In genomic region chr11:42182825-42183152, GRCm38 (mm10) we compare ENCODE assay signal across 9 mouse cellular contexts. TPM values are rescaled to one million over a fixed set of nuclear protein-coding genes. Genes with fewer than 3 reads are reported as not detected.
DNase-seq lines count a peak whose midpoint lies in the region; ATAC-seq and TF ChIP-seq lines count a peak whose summit lies in the region.
"Had no signal": no experiment of that assay in that cellular context is flagged by ENCODE, and none has a peak within 500 bp of the region (broad histone marks: within the 10 kb centered on the region; RNA-seq: fewer than 3 reads in every experiment).

Gabra1 (minus strand) TSS chr11:42182930.

- TF ChIP-seq CTCF in left cerebral cortex, adult 2 months (IDR thresholded peaks at IDR 0.05) = no peak

- WGBS in heart, embryonic 10.5 days = 3% methylated on average over 13 of the region's 13 CpGs
- 1% methylated on average over 13 of the region's 13 CpGs for WGBS in forebrain, embryonic 15.5 days
- 0% methylated on average over 13 of the region's 13 CpGs for WGBS in midbrain, embryonic 16.5 days

- peak; percentile 73 for DNase-seq in heart, embryonic 10.5 days (ENCODE audit: low spot score)
- DNase-seq in heart, postnatal 14 days = no peak
- peak; percentile 49 for DNase-seq in brain, embryonic 18.5 days (ENCODE audit: low read depth, low spot score)
- DNase-seq in left cerebral cortex, adult 2 months (ENCODE audit: extremely low spot score in 1 of 2, low spot score in 2 of 2) = peak; percentile 17 to 47
- no peak for DNase-seq in thymus, postnatal 25 days
- DNase-seq in adrenal gland, postnatal 25 days = no peak

- ATAC-seq in forebrain, embryonic 15.5 days (replicated peaks) = peak; percentile 81
- peak; percentile 92 for ATAC-seq in midbrain, embryonic 16.5 days

- peaks cover 27% of the 10 kb centered on the region for H3K27me3 ChIP-seq in heart, embryonic 10.5 days (ENCODE audit: insufficient read depth, poor library complexity, severe bottlenecking)
- H3K27me3 ChIP-seq in forebrain, embryonic 15.5 days = no peaks in the 10 kb centered on the region
- no peaks in the 10 kb centered on the region for H3K27me3 ChIP-seq in midbrain, embryonic 16.5 days (ENCODE audit: control insufficient read depth, insufficient read depth, low read depth, low read length)
- H3K27me3 ChIP-seq: CH12.LX had no signal

- 0 out of 2 replicates have a peak, but pooled peaks cover 5% of the 10 kb centered on the region for H3K4me1 ChIP-seq in heart, embryonic 10.5 days
- H3K4me1 ChIP-seq in forebrain, embryonic 15.5 days = peaks cover 6% of the 10 kb centered on the region
- H3K4me1 ChIP-seq in midbrain, embryonic 16.5 days (ENCODE audit: control insufficient read depth, insufficient read depth, low read length) = peaks cover 13% of the 10 kb centered on the region

- peak within 1 kb of the TSS; percentile 60; the same call in 1 of the 2 replicates for H3K27ac ChIP-seq in heart, embryonic 10.5 days
- peak within 1 kb of the TSS; percentile 77 for H3K27ac ChIP-seq in forebrain, embryonic 15.5 days (replicated peaks)
- H3K27ac ChIP-seq in left cerebral cortex, adult 2 months = peak within 1 kb of the TSS; percentile 91
- peak within 1 kb of the TSS; percentile 95 for H3K27ac ChIP-seq in midbrain, embryonic 16.5 days (ENCODE audit: low read length)

- intact Hi-C loops in heart, postnatal 14 days (cut with DNase I) = no loop called here
- intact Hi-C loops in left cerebral cortex, adult 2 months (cut with DNase I) = loop anchor here (1.0 to 10.0 kb wide), 9 partner anchors 208 to 1395 kb away; no protein-coding TSS in a partner anchor

- no peaks in the 10 kb centered on the region for H3K36me3 ChIP-seq in heart, embryonic 10.5 days
- no peaks in the 10 kb centered on the region for H3K36me3 ChIP-seq in forebrain, embryonic 15.5 days
- H3K36me3 ChIP-seq in midbrain, embryonic 16.5 days (ENCODE audit: control insufficient read depth, insufficient read depth, low read length) = no peaks in the 10 kb centered on the region

- H3K4me3 ChIP-seq in heart, embryonic 10.5 days = peak within 1 kb of the TSS; percentile 70
- H3K4me3 ChIP-seq in forebrain, embryonic 15.5 days = peak within 1 kb of the TSS; percentile 56
- H3K4me3 ChIP-seq in left cerebral cortex, adult 2 months = peak within 1 kb of the TSS; percentile 68
- H3K4me3 ChIP-seq in midbrain, embryonic 16.5 days (ENCODE audit: low read depth, low read length) = peak within 1 kb of the TSS; percentile 64

- peak within 1 kb of the TSS; percentile 58 for H3K4me2 ChIP-seq in forebrain, embryonic 15.5 days (replicated peaks)
- peak within 1 kb of the TSS; percentile 78 for H3K4me2 ChIP-seq in midbrain, embryonic 16.5 days (ENCODE audit: low read length)

- no peaks in the 10 kb centered on the region for H3K9me3 ChIP-seq in heart, embryonic 10.5 days
- no peaks in the 10 kb centered on the region for H3K9me3 ChIP-seq in forebrain, embryonic 15.5 days
- H3K9me3 ChIP-seq in midbrain, embryonic 16.5 days (replicated peaks; ENCODE audit: control insufficient read depth, low read length, poor library complexity, severe bottlenecking) = no peaks in the 10 kb centered on the region

- H3K9ac ChIP-seq in forebrain, embryonic 15.5 days (replicated peaks) = peak within 1 kb of the TSS; percentile 69
- H3K9ac ChIP-seq in midbrain, embryonic 16.5 days (ENCODE audit: low read depth, low read length) = peak within 1 kb of the TSS; percentile 84

RNA-seq across cellular contexts. Expression of gene Gabra1, which starts in this region (rescaled TPM):
- 0.50 and 0.52 TPM in 2 replicates for polyA plus RNA-seq in heart, embryonic 10.5 days (2016; fragmentation: Nextera tagmentation; extraction: Ambion mirVana)
- under 1 TPM; 0.57 to 0.76 TPM for total RNA-seq in heart, postnatal 14 days (2021)
- 10.1 and 10.2 TPM in 2 replicates for polyA plus RNA-seq in forebrain, embryonic 15.5 days (2015; fragmentation: Nextera tagmentation; extraction: Ambion mirVana)
- 100 to 1,000 TPM; 623 to 651 TPM for total RNA-seq in left cerebral cortex, adult 2 months (2021)
- polyA plus RNA-seq in midbrain, embryonic 16.5 days (2015; fragmentation: Nextera tagmentation; extraction: Ambion mirVana) = 36.3 and 52.8 TPM in 2 replicates
- total RNA-seq in adrenal gland, postnatal 25 days (2021) = 1.0 TPM in 1 of 2 replicates, not detected in the other
- total RNA-seq: CH12.LX had no signal

Comparison
In these comparisons a context has a peak if more than half of its experiments do, and no peak if none do; other contexts are left out.
1. RNA of gene Gabra1 (total RNA-seq): 623 to 651 TPM in left cerebral cortex, adult 2 months; 1.0 TPM in adrenal gland, postnatal 25 days and 0.57 to 0.76 TPM in heart, postnatal 14 days; every median in the first group is over 100 times any median in the second.
2. Peak in DNase-seq, H3K4me3 ChIP-seq and H3K27ac ChIP-seq in heart, embryonic 10.5 days; RNA of the gene not detected or under 1 TPM.
3. DNase-seq: peak in brain, embryonic 18.5 days (single experiment) and left cerebral cortex, adult 2 months (2 of 2); none in heart, postnatal 14 days (0 of 2), thymus, postnatal 25 days (single experiment) and adrenal gland, postnatal 25 days (single experiment).
4. Peak in every context shown above with its lines, with median percentiles within 50 percentile points of each other: H3K27ac ChIP-seq and H3K4me3 ChIP-seq.